8 mouse cellular contexts compared by ENCODE assay signal in the genomic region with DNA sequence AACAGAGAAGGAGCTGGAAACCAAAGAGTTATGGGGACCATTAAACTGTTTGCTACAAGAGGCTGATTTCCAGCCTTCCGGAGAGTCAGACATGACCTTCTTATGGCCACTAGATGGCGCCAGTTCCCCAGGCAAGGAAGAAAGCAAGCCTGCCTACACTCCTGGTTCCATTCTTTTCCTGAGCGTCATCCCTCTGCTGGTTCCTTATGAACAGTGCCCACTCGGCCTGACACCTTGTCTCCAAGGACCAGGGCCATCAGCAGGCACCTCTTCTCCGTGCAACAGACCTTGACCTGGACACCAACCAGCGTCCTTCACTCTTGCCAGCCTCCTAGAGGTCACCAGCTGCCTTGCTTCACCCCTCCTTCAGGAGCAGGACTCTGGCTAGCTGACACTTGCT. TPM values are rescaled to one million over a fixed set of nuclear protein-coding genes. Genes with fewer than 3 reads are reported as not detected.
DNase-seq lines count a peak whose midpoint lies in the region; ATAC-seq lines count a peak whose summit lies in the region.

No protein-coding gene starts in this region.

- no peak overlapping the region for H3K4me2 ChIP-seq in liver, embryonic 12.5 days
- no peak overlapping the region for H3K4me2 ChIP-seq in intestine, embryonic 14.5 days (ENCODE audit: low read length)

- H3K4me3 ChIP-seq in liver, embryonic 12.5 days: no peak overlapping the region
- no peak overlapping the region for H3K4me3 ChIP-seq in intestine, embryonic 14.5 days (ENCODE audit: low read depth, low read length)

- no peaks in the 10 kb centered on the region for H3K36me3 ChIP-seq in liver, embryonic 12.5 days
- H3K36me3 ChIP-seq in intestine, embryonic 14.5 days (ENCODE audit: control insufficient read depth, insufficient read depth, low read length): no peaks in the 10 kb centered on the region

- no peak for ATAC-seq in liver, embryonic 12.5 days
- peak; percentile 59 for ATAC-seq in intestine, embryonic 14.5 days (replicated peaks; ENCODE audit: low FRiP score, low TSS enrichment, low read depth)

- DNase-seq in liver: peak; percentile 59
- DNase-seq in cerebellum, postnatal 10 days: peak; percentile 85 to 89
- DNase-seq in frontal cortex, postnatal 25 days (ENCODE audit: low spot score in 2 of 2): peak; percentile 49 to 67
- peak; percentile 78 for DNase-seq in intestine, embryonic 14.5 days (ENCODE audit: low spot score)
- peak; percentile 31 to 74 for DNase-seq in left cerebral cortex, adult 9 months (ENCODE audit: low spot score in 2 of 2)
- DNase-seq in mesoderm, embryonic 11.5 days (ENCODE audit: low read depth, low spot score): peak; percentile 92
- DNase-seq in spleen, adult 12 weeks (ENCODE audit: low spot score): peak; percentile 21

- H3K4me1 ChIP-seq in liver, embryonic 12.5 days: peaks cover 10% of the 10 kb centered on the region; the same call in 1 of the 2 replicates
- peaks cover 16% of the 10 kb centered on the region for H3K4me1 ChIP-seq in intestine, embryonic 14.5 days (replicated peaks; ENCODE audit: control insufficient read depth, insufficient read depth, low read length)

- H3K27ac ChIP-seq in liver, embryonic 12.5 days: no peak overlapping the region
- no peak overlapping the region for H3K27ac ChIP-seq in intestine, embryonic 14.5 days (ENCODE audit: low read depth)

- peaks cover 71% of the 10 kb centered on the region for H3K27me3 ChIP-seq in liver, embryonic 12.5 days (replicated peaks)
- H3K27me3 ChIP-seq in intestine, embryonic 14.5 days (replicated peaks; ENCODE audit: control insufficient read depth, insufficient read depth, low read length): peaks cover 45% of the 10 kb centered on the region

- no peaks in the 10 kb centered on the region for H3K9me3 ChIP-seq in liver, embryonic 12.5 days (replicated peaks)
- no peaks in the 10 kb centered on the region for H3K9me3 ChIP-seq in intestine, embryonic 14.5 days (ENCODE audit: control insufficient read depth, low read length)

- no peak overlapping the region for H3K9ac ChIP-seq in liver, embryonic 12.5 days
- no peak overlapping the region for H3K9ac ChIP-seq in intestine, embryonic 14.5 days (ENCODE audit: low read length)

- 2% methylated on average over 6 of the region's 6 CpGs for WGBS in liver, embryonic 12.5 days (ENCODE audit: insufficient replicate concordance)
- WGBS in intestine, embryonic 14.5 days: 4% methylated on average over 6 of the region's 6 CpGs

RNA-seq across cellular contexts. Expression of a gene that starts 2.9 kb away (rescaled TPM):
- 0.05 and 0.08 TPM in 2 replicates for polyA plus RNA-seq in liver, embryonic 12.5 days (2016; fragmentation: Nextera tagmentation; extraction: Ambion mirVana)
- polyA plus RNA-seq in intestine, embryonic 14.5 days (2014; fragmentation: Nextera tagmentation; extraction: Ambion mirVana): 0.72 and 0.91 TPM in 2 replicates

RNA-seq across cellular contexts. Expression of a gene that starts 29.0 kb away (rescaled TPM):
- polyA plus RNA-seq in liver, embryonic 12.5 days (2016; fragmentation: Nextera tagmentation; extraction: Ambion mirVana): 0.06 TPM in 1 of 2 replicates, not detected in the other
- not detected in 2 replicates for polyA plus RNA-seq in intestine, embryonic 14.5 days (2014; fragmentation: Nextera tagmentation; extraction: Ambion mirVana)

RNA-seq across cellular contexts. Expression of a gene that starts 40.4 kb away (rescaled TPM):
- polyA plus RNA-seq in liver, embryonic 12.5 days (2016; fragmentation: Nextera tagmentation; extraction: Ambion mirVana): 2.8 and 3.6 TPM in 2 replicates
- polyA plus RNA-seq in intestine, embryonic 14.5 days (2014; fragmentation: Nextera tagmentation; extraction: Ambion mirVana): 24.1 and 29.0 TPM in 2 replicates

Comparison
In these comparisons a context has a peak if more than half of its experiments do, and no peak if none do; other contexts are left out.
1. DNase-seq: peak in every context shown above with its lines; median percentile 92 in mesoderm, embryonic 11.5 days; 87 in cerebellum, postnatal 10 days; 78 in intestine, embryonic 14.5 days; 59 in liver; 58 in frontal cortex, postnatal 25 days; 52 in left cerebral cortex, adult 9 months; 21 in spleen, adult 12 weeks.